Mouse (Mus musculus) thymus, adult 18-20 months (tissue): Measurements from ENCODE around the gene Lins1.

Experiments used
- DNase-seq, 2 experiments: peaks; one replicate each; pipeline ENCODE4 v3.0.0; 2022; ENCODE audit warnings: mixed read lengths in 2 of 2

Gene Lins1

DNA sequence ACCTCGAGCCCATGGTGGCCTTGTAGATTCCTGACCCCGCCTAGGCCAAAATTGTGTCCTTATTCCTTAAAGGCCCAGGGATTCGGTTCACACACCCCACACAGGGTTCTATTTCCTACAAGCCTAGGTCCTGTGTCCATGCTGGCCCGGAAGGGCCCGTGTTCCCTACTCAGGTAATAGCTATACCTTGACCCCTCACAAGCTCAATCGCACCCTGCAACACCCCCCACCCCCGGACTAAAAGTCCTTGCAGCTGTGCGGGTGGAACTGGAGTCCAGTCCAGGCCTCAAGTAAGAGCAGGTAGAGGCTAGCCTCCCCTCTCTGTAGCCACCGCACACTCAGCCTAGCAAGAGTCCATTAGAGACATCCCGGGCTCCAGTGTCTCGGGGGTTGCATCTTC is 44.2 kb downstream of the Lins1 start:
- no peak for DNase-seq

DNA sequence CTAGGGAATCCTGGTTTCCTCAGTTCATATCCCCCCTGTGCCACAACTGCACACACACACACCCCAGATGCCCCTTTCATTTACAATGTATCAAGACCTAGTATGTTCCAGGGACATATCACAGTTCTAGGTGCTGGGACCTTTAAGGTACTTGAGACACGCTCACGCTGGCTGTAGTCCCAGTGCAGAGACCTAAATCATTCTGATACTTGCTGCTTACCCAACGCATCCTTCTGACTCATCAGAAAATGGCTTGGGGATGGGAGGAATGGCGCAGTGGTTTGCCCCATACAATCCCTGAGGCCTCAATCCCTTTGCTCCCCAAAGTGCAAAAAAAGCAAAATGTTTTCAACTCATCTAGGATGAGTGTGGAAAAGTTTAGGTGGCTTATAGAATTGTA is 44.8 kb downstream of the Lins1 start:
- no peak for DNase-seq

GRCm38 (mm10) chr7:66734993-66735392 is 45.3 kb downstream of the Lins1 start:
- no peak for DNase-seq

GRCm38 (mm10) chr7:66737418-66737817 is 47.7 kb downstream of the Lins1 start:
- no peak for DNase-seq

- no peak for DNase-seq
Measured at GRCm38 (mm10) chr7:66741008-66741407, 51.3 kb downstream of the Lins1 start.

DNA sequence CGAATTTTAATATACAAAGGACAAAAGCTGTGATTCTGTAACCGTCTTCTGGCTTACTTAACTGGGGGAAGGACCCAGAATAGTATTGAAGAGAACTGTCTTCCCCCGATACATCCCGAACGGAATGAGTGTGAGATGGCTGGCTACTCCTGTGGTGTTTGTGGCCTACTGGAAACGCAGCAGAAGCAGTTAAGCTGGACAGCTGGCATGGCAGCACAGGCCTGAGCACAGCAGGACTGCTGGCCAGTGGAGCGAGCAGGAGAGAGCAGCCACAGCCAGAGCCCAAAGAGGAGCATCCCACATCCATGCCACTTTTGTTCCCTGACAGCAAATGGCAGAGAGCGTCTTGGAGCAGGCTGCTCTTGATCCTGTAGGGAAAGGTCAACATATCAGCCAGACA is 51.7 kb downstream of the Lins1 start:
- no peak for DNase-seq

GRCm38 (mm10) chr7:66743377-66743781 is 53.7 kb downstream of the Lins1 start, which contains the start of gene Cers3:
Gene Cers3 (plus strand): TSS chr7:66743504.
- no peak for DNase-seq

DNA sequence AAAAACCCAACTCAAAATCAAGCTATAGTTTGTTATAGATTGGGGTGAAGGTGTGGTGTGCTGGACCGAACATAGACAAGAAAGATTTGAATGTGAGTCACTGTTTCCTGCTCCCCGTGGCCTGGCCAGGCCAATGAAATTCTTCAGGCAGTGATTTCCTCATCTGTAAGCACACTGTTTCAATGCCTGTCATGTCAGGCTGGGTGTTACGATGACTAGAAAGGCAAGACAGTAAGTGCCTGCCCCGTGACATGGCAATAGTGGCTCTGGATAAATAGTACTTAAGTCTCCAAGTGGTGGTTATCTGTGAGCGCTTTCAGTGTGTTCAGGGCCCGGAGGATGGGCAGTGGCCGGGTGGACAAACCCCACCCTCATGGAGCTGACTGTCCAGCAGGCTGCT is 57.3 kb downstream of the Lins1 start:
- DNase-seq = no peak

- DNase-seq = no peak
Measured at GRCm38 (mm10) chr7:66749998-66750397, 60.3 kb downstream of the Lins1 start.

DNA sequence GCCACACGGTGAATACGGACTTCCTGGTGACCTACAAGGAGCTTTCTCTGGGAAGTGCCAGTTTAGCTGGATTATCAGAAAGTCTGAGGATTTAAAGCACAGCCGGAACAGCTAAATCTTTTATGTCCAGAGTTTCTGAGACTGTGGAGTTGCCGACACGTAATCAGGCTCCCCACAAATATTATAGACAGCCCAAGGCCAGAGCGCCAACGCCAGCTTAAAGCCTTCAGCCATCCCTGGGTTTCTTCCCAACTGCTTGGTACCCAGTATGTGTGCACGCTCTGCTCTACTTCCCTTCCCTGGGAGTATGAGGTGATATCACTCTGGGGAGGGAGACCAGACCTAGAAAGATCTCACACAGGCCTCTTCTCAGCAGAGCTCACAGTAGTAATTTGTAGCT is 64.1 kb downstream of the Lins1 start:
- no peak for DNase-seq

DNA sequence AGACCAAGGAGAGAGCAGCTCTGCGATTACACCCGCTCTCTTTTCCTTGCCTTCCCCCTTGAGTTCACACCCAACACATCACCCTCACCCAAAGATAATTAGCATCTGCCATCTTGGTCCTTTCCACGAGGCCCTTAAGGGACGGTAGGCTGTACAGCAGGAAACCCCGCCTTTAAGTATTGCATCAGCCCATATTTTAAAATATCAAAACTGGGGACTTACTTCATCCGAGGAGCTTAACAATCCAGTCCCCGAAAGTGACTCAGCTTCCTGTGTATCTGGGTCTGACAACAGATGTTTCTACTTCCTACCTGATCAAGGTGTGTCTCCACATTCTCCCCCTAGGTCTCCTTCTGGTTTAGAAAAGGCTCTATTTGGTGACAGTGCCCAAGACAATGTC is 65.9 kb downstream of the Lins1 start:
- no peak for DNase-seq
